Mouse (Mus musculus) kidney, adult 8-10 months (tissue): ENCODE data around the gene Primpol.

Source experiments
- DNase-seq, 2 experiments: peaks; one replicate each; pipeline ENCODE4 v3.0.0; 2022

Primpol gene

GRCm38 (mm10) chr8:46616879-46617689, at the start of gene Primpol, which contains the start of gene Casp3:
Gene Primpol, minus strand, starts transcription at chr8:46617212.
Gene Casp3, plus strand, starts transcription at chr8:46617291.
- peak; percentile 94 to 97 for DNase-seq

GRCm38 (mm10) chr8:46655919-46656318, 38.9 kb upstream of the Primpol start:
- no peak for DNase-seq

- DNase-seq: peak; percentile 36 to 40
Measured at GRCm38 (mm10) chr8:46651872-46652271, 34.9 kb upstream of the Primpol start.

GRCm38 (mm10) chr8:46648421-46648820, 31.4 kb upstream of the Primpol start:
- DNase-seq: peak in 1 of 2 experiments; percentile 56

- no peak for DNase-seq
Measured at GRCm38 (mm10) chr8:46641272-46641671, 24.3 kb upstream of the Primpol start.

GRCm38 (mm10) chr8:46639852-46640251, 22.8 kb upstream of the Primpol start:
- DNase-seq: no peak

GRCm38 (mm10) chr8:46639010-46639571, 22.1 kb upstream of the Primpol start:
- peak; percentile 30 to 47 for DNase-seq

GRCm38 (mm10) chr8:46630932-46631331, 13.9 kb upstream of the Primpol start:
- no peak for DNase-seq

GRCm38 (mm10) chr8:46630422-46630821, 13.4 kb upstream of the Primpol start:
- DNase-seq: no peak

GRCm38 (mm10) chr8:46628645-46629044, 11.6 kb upstream of the Primpol start:
- DNase-seq: no peak

- DNase-seq: no peak
Measured at GRCm38 (mm10) chr8:46627881-46628280, 10.9 kb upstream of the Primpol start.

- DNase-seq: no peak
Measured at GRCm38 (mm10) chr8:46626642-46627041, 9.6 kb upstream of the Primpol start.

- DNase-seq: no peak
Measured at GRCm38 (mm10) chr8:46625166-46625565, 8.2 kb upstream of the Primpol start.

- DNase-seq: no peak
Measured at GRCm38 (mm10) chr8:46622446-46623270, 5.6 kb upstream of the Primpol start.

GRCm38 (mm10) chr8:46618639-46619320, 1.8 kb upstream of the Primpol start:
- DNase-seq: no peak

- DNase-seq: no peak
Measured at GRCm38 (mm10) chr8:46617690-46618620, 943 bp upstream of the Primpol start.

GRCm38 (mm10) chr8:46615936-46616335, 1.1 kb downstream of the Primpol start:
- DNase-seq: peak in 1 of 2 experiments; percentile 14

- peak in 1 of 2 experiments; percentile 23 for DNase-seq
Measured at GRCm38 (mm10) chr8:46613377-46613776, 3.6 kb downstream of the Primpol start.

- DNase-seq: no peak
Measured at GRCm38 (mm10) chr8:46612913-46613312, 4.1 kb downstream of the Primpol start.

GRCm38 (mm10) chr8:46611557-46611956, 5.5 kb downstream of the Primpol start:
- no peak for DNase-seq

- no peak for DNase-seq
Measured at GRCm38 (mm10) chr8:46606930-46607329, 10.1 kb downstream of the Primpol start.

- DNase-seq: no peak
Measured at GRCm38 (mm10) chr8:46603587-46603986, 13.4 kb downstream of the Primpol start.
